Mouse (Mus musculus) liver, embryonic 14.5 days (tissue): ENCODE data around the gene Eif2b2.

Experiments
- CTCF ChIP-seq: IDR thresholded peaks from 2 replicates; pipeline ENCODE4 v1.5.1; 2016; ENCODE audit warnings: antibody characterized with exemption, low read depth, control low read depth
- EP300 ChIP-seq: IDR thresholded peaks from 2 replicates; pipeline ENCODE4 v1.6.1; 2016; ENCODE audit warnings: antibody characterized with exemption, low read depth

- no peak for TF ChIP-seq CTCF
- TF ChIP-seq EP300 = no peak
Observed at GRCm38 (mm10) chr12:85203699-85204098, 15.6 kb upstream of the Eif2b2 start.
